Mouse (Mus musculus) midbrain, embryonic 12.5 days (tissue): Measurements from ENCODE around the gene Scnn1b. TPM values are rescaled to one million over a fixed set of nuclear protein-coding genes. Genes with fewer than 3 reads are reported as not detected.

Experiments used
- ATAC-seq: fragments of 200-750 bp; cut with Nextera tagmentation; 2 replicates; pipeline ENCODE4 v1.8.0; 2017; ENCODE audit warnings: low read depth, moderate TSS enrichment, moderate library complexity; ENCODE audit not compliant: low FRiP score
- H3K27ac ChIP-seq: fragments of 300-500 bp; sonication (generic); replicated peaks from 2 replicates; pipeline ENCODE4 v1.5.1; 2016; ENCODE audit warnings: mild to moderate bottlenecking
- H3K27me3 ChIP-seq: fragments of 300-500 bp; sonication (generic); 2 replicates; pipeline ENCODE4 v1.6.1; 2016; ENCODE audit warnings: mild to moderate bottlenecking
- H3K36me3 ChIP-seq: fragments of 300-500 bp; sonication (generic); 2 replicates; pipeline ENCODE4 v1.6.1; 2016
- H3K4me1 ChIP-seq: fragments of 300-500 bp; sonication (generic); 2 replicates; pipeline ENCODE4 v1.6.1; 2016
- H3K4me2 ChIP-seq: fragments of 300-500 bp; sonication (generic); replicated peaks from 2 replicates; pipeline ENCODE4 v1.6.1; 2016; ENCODE audit warnings: mild to moderate bottlenecking, moderate library complexity
- H3K4me3 ChIP-seq: fragments of 300-500 bp; sonication (generic); 2 replicates; pipeline ENCODE4 v1.5.1; 2016; ENCODE audit warnings: mild to moderate bottlenecking
- H3K9ac ChIP-seq: fragments of 300-500 bp; sonication (generic); replicated peaks from 2 replicates; pipeline ENCODE4 v1.6.1; 2016; ENCODE audit warnings: mild to moderate bottlenecking, moderate library complexity
- H3K9me3 ChIP-seq: fragments of 300-500 bp; sonication (generic); 2 replicates; pipeline ENCODE4 v1.6.1; 2016; ENCODE audit warnings: mild to moderate bottlenecking
- WGBS: fragments of 180-500 bp; shearing (Covaris S2); methylation state at CpG from one replicate; pipeline ENCODE4 v1.1.7; 2016; 5-methylcytosine and 5-hydroxymethylcytosine counted together
- polyA plus RNA-seq: library from polyadenylated mRNA; unstranded; fragments of >200 nt; fragmentation: Nextera tagmentation; extraction: Ambion mirVana; gene quantifications from 2 replicates; pipeline ENCODE4 v1.2.1, GENCODE M21; 2016

Scnn1b gene
- polyA plus RNA-seq, 1 experiment from 2014 or later, result not detected

- no peak overlapping the region for H3K4me3 ChIP-seq
- H3K9me3 ChIP-seq, result no peaks in the 10 kb centered on the region
- no peak overlapping the region for H3K4me2 ChIP-seq
- no peaks in the 10 kb centered on the region for H3K27me3 ChIP-seq
- no peak overlapping the region for H3K27ac ChIP-seq
- ATAC-seq, result no peak
- WGBS, result 94% methylated on average over 2 of the region's 2 CpGs
- H3K36me3 ChIP-seq, result peaks cover 18% of the 10 kb centered on the region
- H3K9ac ChIP-seq, result no peak overlapping the region
- 0 out of 2 replicates have a peak, but pooled peaks cover 11% of the 10 kb centered on the region for H3K4me1 ChIP-seq
Observed at GRCm38 (mm10) chr7:121942371-121942770, 77.5 kb downstream of the Scnn1b start.

- Histone ChIP-seq H3K9ac (no peak overlapping the region), H3K27ac (no peak overlapping the region), H3K27me3 (no peaks in the 10 kb centered on the region), H3K4me3 (no peak overlapping the region), H3K4me1 (no peaks in the 10 kb centered on the region), H3K4me2 (no peak overlapping the region), H3K36me3 (peaks cover 32% of the 10 kb centered on the region), H3K9me3 (no peaks in the 10 kb centered on the region)
- 84% methylated on average over 5 of the region's 5 CpGs for WGBS
- ATAC-seq, result no peak
Observed at GRCm38 (mm10) chr7:121946196-121946595, 81.4 kb downstream of the Scnn1b start.

GRCm38 (mm10) chr7:121947513-121947912 is 82.7 kb downstream of the Scnn1b start:
- no peaks in the 10 kb centered on the region for H3K27me3 ChIP-seq
- 74% methylated on average over 4 of the region's 4 CpGs for WGBS

DNA sequence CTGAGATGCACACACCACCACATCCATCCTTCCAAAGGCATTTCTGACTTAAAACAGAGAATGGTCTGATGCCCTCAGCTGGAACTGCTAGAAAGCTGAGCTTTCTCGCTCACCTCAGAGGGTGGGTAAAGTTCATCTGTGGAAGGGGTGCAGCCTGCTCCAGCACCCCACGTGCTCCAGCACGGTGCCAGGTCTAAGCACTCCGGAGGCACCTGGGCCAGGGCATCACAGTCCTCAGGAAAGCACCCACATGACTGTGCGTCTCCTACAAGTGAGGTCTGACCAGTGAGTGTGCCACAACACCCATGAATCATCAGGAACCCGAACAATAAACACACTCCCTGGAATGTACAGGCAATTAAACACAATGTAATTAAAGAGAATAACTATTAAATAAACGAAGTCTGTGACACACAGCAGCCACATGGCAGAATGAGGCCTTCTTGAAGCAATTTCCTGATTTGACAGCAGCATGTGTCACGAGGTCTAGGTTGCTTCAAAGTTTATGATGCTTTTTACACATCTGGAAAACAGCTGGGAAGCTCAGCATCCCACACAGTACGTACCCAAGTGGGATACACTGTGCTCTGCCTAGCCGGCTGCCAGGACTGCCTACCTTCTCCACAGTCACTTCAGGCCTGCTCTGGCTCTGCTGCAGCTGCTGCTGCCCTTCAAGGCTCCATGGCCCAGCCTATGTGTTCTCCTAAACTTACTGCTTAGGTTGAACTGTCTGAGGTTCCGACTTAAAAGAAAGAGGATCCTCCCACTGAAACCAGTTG is 90.2 kb downstream of the Scnn1b start:
- ATAC-seq, result no peak
- no peaks in the 10 kb centered on the region for H3K9me3 ChIP-seq
- no peaks in the 10 kb centered on the region for H3K27me3 ChIP-seq
- H3K36me3 ChIP-seq, result peaks cover 30% of the 10 kb centered on the region
- WGBS, result 92% methylated on average over 11 of the region's 11 CpGs
- no peak overlapping the region for H3K27ac ChIP-seq
- H3K4me1 ChIP-seq, result no peaks in the 10 kb centered on the region
- no peak overlapping the region for H3K9ac ChIP-seq
- H3K4me2 ChIP-seq, result no peak overlapping the region
- no peak overlapping the region for H3K4me3 ChIP-seq

More at GRCm38 (mm10) chr7:121947513-121947912, 82.7 kb downstream of the Scnn1b start:
- peaks cover 24% of the 10 kb centered on the region for H3K36me3 ChIP-seq
- H3K27ac ChIP-seq, result no peak overlapping the region
- no peak for ATAC-seq
- no peak overlapping the region for H3K4me3 ChIP-seq
- H3K4me1 ChIP-seq, result no peaks in the 10 kb centered on the region
- H3K4me2 ChIP-seq, result no peak overlapping the region
- no peak overlapping the region for H3K9ac ChIP-seq
- no peaks in the 10 kb centered on the region for H3K9me3 ChIP-seq

DNA sequence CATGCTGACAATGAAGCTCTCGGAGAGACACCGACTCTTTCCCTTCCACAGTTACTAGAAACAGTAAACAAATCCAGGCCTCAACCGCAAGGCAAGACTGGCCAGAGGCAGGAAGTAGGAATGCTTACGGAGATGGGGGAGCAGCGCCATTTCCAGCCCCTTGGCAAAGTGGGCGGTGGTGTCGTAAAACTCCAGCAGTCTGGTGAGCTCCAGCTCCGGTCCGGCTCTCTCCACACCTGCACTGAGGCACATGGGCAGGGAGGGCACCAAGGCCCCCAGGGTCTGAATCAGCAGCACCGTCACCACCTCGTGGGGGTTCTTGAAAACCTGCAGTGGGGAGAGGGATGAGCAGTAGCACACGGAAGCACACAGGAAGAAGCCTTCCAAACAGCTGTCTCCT is 91.0 kb downstream of the Scnn1b start:
- H3K36me3 ChIP-seq, result peaks cover 23% of the 10 kb centered on the region
- no peak for ATAC-seq
- 91% methylated on average over 12 of the region's 12 CpGs for WGBS

GRCm38 (mm10) chr7:121961913-121962570 is 97.2 kb downstream of the Scnn1b start:
- Histone ChIP-seq H3K9me3 (no peaks in the 10 kb centered on the region), H3K9ac (no peak overlapping the region), H3K36me3 (peaks cover 16% of the 10 kb centered on the region), H3K4me2 (no peak overlapping the region), H3K4me3 (no peak overlapping the region), H3K27ac (no peak overlapping the region), H3K4me1 (no peaks in the 10 kb centered on the region), H3K27me3 (no peaks in the 10 kb centered on the region)
- WGBS, result 88% methylated on average over 7 of the region's 7 CpGs
- ATAC-seq, result no peak

More for the DNA sequence above, 91.0 kb downstream of the Scnn1b start:
- no peaks in the 10 kb centered on the region for H3K27me3 ChIP-seq
- H3K4me2 ChIP-seq, result no peak overlapping the region
- H3K27ac ChIP-seq, result no peak overlapping the region
- no peak overlapping the region for H3K9ac ChIP-seq
- H3K9me3 ChIP-seq, result no peaks in the 10 kb centered on the region
- H3K4me3 ChIP-seq, result no peak overlapping the region
- H3K4me1 ChIP-seq, result no peaks in the 10 kb centered on the region

DNA sequence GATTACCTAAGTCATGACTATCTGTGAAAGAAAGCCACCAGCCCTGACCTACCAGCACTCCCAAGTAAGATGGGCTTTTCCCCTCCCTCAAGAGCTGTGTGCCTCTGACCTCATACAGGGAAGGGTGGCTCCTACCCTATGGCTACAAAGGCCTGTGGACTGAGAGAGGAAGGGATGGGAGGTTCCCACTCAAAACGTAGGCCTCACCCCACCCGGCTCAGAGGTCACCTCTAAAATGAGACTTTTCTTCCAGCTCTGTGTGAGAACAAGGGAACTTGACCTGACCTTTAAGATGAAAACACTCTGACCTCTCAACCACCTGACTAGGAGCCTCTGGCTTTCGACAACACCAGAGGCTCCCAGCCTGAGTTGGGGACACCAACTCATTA is 97.7 kb downstream of the Scnn1b start:
- no peaks in the 10 kb centered on the region for H3K9me3 ChIP-seq
- H3K9ac ChIP-seq, result no peak overlapping the region
- H3K27ac ChIP-seq, result no peak overlapping the region
- no peaks in the 10 kb centered on the region for H3K27me3 ChIP-seq
- peaks cover 16% of the 10 kb centered on the region for H3K36me3 ChIP-seq
- H3K4me2 ChIP-seq, result no peak overlapping the region
- no peak overlapping the region for H3K4me3 ChIP-seq
- WGBS, result 75% methylated on average over 3 of the region's 3 CpGs
- no peak for ATAC-seq
- no peaks in the 10 kb centered on the region for H3K4me1 ChIP-seq

DNA sequence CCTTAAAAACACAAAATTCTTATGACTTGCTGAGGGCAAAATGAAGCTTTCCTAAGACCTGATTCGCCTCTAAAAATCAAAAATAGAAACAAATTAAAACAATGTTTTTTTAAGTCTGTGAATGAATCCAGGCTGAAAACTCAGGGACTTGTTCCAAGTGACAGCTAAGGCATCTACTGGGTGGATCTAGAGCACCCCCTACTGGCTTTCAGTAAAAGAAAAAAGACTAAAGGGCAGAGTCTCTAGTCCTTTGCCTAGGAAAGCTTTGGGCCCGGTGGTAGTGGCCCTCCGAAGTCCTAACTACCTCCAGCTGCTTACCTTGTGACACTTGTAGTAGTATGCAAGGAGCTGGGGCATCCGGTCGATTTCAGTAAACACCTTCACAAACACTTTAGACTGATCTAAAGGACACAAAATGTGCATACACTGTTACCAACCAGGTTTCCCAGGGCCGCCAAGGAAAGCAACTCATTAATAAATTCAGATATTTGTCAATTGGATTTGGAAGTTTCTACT is 99.1 kb downstream of the Scnn1b start:
- no peaks in the 10 kb centered on the region for H3K4me1 ChIP-seq
- 79% methylated on average over 6 of the region's 6 CpGs for WGBS

DNA sequence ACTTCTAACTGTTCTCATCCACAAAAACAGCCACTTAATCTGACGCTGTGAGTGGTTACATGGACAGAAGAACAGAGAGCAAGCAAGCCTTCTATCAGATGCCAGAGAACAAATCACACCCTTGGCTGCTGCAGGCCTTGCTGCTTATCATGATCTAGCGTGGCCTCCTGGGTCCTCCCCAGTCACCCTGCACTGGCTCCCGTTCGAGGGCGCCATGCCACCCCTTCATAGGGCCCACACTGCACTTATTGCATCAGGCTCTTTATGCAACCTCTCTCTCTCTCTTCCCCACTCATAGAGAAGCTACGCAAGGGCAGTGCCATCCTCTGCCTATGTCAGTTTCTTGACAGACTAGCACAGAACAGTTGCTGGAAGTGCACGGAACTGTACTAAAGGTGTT is 101.3 kb downstream of the Scnn1b start:
- H3K36me3 ChIP-seq, result peaks cover 32% of the 10 kb centered on the region

More for the DNA sequence above, 99.1 kb downstream of the Scnn1b start:
- H3K36me3 ChIP-seq, result peaks cover 17% of the 10 kb centered on the region
- H3K4me2 ChIP-seq, result no peak overlapping the region
- no peak for ATAC-seq
- H3K4me3 ChIP-seq, result no peak overlapping the region
- no peak overlapping the region for H3K27ac ChIP-seq
- no peaks in the 10 kb centered on the region for H3K9me3 ChIP-seq
- H3K9ac ChIP-seq, result no peak overlapping the region
- H3K27me3 ChIP-seq, result no peaks in the 10 kb centered on the region

More for the DNA sequence above, 101.3 kb downstream of the Scnn1b start:
- no peaks in the 10 kb centered on the region for H3K9me3 ChIP-seq
- no peak overlapping the region for H3K4me3 ChIP-seq
- ATAC-seq, result no peak
- no peak overlapping the region for H3K27ac ChIP-seq
- H3K9ac ChIP-seq, result no peak overlapping the region
- H3K27me3 ChIP-seq, result no peaks in the 10 kb centered on the region
- H3K4me1 ChIP-seq, result no peaks in the 10 kb centered on the region
- WGBS, result 90% methylated on average over 7 of the region's 7 CpGs
- no peak overlapping the region for H3K4me2 ChIP-seq

Other genes with a start within 250 kb of the Scnn1b start
- gene Usp31, start 157.8 kb upstream of the Scnn1b start, polyA plus RNA-seq, result 3.6 and 4.0 TPM in 2 replicates
- gene Scnn1g, start 130.6 kb upstream of the Scnn1b start, polyA plus RNA-seq, result not detected in 2 replicates
- 20.7 and 21.9 TPM in 2 replicates for gene Cog7, start 116.7 kb downstream of the Scnn1b start, polyA plus RNA-seq
- 74.8 and 76.5 TPM in 2 replicates for gene Gga2, start 156.2 kb downstream of the Scnn1b start, polyA plus RNA-seq
- 88.6 and 95.0 TPM in 2 replicates for gene Ubfd1, start 202.1 kb downstream of the Scnn1b start, polyA plus RNA-seq
- gene Ears2, start 202.2 kb downstream of the Scnn1b start, polyA plus RNA-seq, result 15.2 and 15.7 TPM in 2 replicates
- 567 and 632 TPM in 2 replicates for gene Ndufab1, start 236.8 kb downstream of the Scnn1b start, polyA plus RNA-seq